Mouse (Mus musculus): ENCODE data around the gene Serpinb6a. TPM values are rescaled to one million over a fixed set of nuclear protein-coding genes. Genes with fewer than 3 reads are reported as not detected.
"Not testable (repeated sequence)": the region's sequence is repeated elsewhere in the genome, so short reads cannot be mapped to it uniquely, and the experiment has no call there.

Gene Serpinb6a
- total RNA-seq, 2 experiments from 2014 or later = 40.4 to 51.1 TPM

DNA sequence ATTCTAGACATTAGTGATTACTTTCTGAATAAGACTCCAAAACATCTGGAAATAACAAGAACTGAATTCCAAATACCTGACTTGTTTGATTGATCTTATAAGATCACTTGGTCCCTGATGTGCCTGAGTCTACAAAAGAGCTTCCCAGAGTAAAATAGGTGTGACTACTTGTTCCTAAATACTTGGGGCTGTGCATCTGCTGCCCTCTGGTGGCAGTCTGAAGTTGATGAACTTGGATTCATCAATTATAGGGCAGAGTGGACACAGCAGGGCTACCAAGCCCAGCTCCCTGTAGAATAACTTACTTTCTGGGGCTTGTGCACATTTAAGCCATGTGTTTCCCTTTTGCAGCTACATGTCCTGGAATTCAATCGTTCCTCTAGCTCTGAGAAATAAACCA, 7.4 kb downstream of the Serpinb6a start:
- peak; percentile 21 to 75 for DNase-seq (ENCODE audit: low spot score in 2 of 2)

DNA sequence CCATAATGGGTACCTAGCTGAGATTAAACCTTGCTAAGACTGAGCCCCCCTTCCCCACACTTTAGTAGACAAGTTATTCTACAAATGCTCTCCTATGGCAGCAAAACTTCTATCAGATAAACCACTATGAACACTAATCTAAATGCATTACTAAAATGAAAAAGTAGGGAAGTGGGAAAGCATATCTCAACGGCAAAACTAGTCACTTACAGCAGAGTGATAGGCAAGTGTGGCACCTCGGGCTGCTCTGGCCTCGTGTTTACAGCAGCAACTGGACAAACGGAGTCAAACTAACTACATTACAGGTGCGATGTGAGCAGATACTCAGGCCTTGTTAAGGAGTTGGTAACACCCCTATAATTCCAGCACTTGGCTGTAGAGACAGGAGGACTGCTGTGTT, 13.0 kb downstream of the Serpinb6a start:
- DNase-seq (ENCODE audit: low spot score in 2 of 2) = no peak

DNA sequence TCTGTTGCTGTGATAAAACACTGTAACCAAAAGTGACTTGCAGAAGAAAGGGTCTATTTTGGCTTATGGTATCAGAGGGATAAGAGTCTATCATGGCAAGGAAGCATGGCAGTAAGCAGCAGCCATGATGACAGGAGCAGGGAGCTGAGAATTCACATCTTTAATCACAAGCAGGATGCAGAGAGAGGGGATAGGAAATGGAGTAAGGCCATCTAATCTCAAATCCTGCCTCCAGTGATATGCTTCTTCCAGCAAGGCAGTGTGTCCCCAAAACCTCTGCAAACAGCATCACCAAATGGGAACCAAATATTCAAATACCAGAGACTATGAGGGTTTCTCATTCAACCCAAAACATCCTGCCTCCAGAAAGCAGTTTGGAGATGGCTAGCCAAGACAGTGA, 36.0 kb downstream of the Serpinb6a start:
- DNase-seq (ENCODE audit: low spot score in 2 of 2) = no peak

DNA sequence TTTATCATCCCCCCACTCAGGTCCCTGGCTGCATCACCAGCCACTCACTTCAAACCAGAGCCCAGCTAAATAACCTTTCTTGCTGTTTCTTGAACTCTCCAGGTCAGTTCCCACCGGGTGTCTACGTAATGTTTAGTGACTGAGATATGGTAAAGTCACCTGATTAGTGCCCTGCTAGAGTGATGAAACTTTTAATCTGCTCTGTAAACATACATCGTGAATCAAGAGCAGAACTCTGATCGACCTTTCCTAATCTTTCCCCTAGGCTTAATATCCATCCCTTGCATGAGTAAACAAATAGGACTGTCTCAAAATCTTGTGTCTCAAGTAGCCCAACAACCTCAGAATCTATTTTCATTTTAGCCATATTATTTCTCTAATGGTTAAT, 36.6 kb downstream of the Serpinb6a start:
- no peak for DNase-seq (ENCODE audit: low spot score in 2 of 2)

DNA sequence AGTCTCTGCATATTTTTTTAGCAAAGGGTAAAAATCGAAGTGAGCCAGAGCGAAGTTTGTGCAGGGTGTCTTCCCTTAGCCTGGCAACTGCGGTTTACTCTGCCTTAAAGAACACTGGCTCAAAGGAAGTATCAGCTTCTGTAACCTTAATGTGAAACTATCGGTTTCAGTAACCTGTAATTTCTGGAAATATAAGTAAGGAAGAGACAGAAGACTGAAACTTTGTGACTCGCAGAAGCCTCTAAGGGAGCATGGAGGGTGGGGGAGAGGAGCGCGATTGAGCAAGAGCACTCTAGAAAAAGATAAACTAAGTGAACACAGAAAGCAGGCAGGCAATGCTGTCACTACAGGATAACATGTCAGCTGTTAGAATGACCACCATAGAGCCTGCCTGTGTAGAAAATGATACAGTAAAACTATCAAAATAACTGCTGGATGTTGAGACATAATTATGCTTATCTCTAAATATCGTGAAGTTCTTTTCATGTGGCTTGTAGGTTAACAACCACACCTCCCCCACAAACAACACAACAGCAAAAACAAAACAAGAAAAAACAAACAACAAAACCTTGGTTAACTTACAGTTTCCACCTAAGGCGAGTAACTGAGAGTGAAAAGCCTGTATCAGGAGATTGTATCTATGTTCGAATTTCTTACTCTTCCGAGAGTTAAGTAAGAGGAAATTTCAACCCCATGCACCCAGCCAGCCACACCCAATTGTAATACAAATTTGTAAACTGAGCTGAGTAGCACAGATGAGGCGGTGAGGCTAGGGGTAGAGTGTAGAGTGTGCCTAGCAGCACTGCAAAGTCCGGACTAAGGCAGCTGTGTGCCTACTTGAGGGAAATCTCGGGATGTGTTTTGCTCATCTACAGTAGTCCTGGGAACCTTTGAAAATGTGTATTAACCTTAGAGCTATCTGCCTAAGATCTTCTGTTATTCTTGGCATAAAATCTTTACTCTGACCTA, 37.3 kb downstream of the Serpinb6a start:
- DNase-seq (ENCODE audit: low spot score in 2 of 2) = no peak

DNA sequence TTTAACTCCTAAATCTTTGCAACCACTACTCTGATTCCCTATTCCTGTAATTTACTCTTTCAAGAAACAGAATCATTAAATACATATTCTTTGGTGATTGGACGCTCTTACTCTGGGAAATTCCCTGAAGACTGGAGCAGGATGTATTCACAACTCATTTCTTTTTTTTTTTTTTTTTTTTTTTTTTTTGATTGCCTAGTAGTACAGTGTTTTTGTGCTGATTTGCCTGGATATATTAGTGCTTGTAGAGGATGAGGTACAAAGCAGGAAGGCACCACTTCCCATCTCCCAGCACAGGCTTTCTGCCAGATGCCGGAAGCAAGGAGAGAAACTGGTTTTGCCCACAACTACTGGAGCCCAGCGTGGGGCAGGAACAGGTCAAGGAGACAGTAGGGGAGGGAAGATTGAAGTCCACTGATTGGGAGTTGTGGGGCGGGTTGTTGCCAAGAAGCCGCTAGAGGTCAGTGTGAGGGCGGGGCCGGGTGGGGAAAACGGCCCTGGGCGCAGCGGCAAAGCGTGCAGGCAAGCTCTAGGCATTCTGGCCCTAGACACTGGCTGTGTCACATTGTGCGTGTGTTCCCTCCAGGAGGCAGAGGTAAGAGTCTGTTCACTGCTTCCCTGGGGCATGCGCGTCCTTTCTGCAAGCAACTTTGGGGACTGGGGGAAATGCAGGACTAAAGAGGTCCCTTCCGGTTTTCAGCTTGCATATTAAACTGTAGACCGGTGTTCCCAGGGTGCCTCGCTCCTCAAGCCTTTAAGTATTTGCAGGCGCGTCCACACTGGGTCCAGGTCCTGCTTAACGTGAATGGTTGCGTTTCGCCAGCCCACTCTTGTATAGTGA, 38.2 kb downstream of the Serpinb6a start, which contains the start of gene Nqo2:
Gene Nqo2, plus strand, starts transcription at position 482 of the 841 bp plus-strand sequence.
- peak; percentile 27 to 58 for DNase-seq (ENCODE audit: low spot score in 2 of 2)

DNA sequence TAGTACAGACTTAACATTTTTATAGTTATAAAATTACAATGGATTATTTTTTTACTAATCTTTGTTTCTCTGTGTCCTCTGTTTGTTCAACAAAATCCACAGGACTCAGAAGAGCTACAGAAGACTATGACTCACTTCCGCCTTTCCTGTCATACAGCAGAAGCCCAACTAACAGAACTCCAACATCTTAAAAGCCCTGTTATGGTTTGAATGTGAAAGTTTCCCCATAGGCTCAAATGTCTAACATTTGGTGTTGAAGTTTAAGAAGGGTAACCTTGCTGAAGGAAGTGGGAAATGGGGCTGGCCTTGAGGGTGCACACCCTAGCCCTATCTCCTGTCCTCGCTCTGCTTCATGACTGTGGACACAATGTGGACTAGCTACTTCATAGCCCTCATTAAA, 42.8 kb downstream of the Serpinb6a start:
- no peak for DNase-seq (ENCODE audit: low spot score in 2 of 2)

DNA sequence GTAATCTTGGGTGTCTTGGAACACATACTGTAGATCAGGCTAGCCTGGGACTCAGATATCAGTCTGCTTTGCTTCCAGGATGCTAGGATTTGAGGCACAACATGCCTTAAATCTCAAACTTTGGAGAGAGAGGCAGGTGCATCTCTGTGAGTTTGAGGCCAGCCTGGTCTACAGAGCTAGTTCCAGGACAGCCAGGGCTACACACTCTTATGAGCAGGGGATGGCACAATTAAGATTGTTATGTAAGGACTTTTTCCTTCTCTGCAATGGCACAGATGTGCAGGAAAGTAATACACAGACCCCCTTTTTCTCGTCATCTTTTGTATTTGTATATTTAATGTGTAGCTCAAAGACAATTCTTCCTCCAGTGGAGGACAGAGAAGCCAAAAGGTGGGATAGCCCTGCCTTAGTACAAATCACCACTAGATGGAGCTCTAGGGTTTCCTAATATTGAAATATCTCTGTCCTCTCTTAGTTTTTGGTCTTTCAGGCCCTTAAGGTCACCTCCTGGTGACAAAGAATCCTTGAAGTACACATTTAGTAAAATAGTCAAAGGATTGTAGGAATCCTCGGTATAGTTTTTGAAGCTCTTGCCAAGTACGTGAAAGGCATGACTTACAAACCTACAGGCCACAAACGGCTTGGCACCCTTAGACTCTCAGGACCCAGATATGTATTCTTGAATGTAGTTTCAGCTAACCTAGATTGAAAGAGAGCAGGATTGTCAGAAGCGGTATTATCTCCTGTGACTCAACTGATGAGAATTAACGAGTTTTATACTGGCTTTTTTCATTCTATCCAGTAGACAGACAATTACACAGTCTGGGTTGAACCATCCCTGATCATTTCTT, 45.8 kb downstream of the Serpinb6a start:
- peak in 1 of 2 experiments; percentile 55 for DNase-seq (ENCODE audit: low spot score in 2 of 2)

DNA sequence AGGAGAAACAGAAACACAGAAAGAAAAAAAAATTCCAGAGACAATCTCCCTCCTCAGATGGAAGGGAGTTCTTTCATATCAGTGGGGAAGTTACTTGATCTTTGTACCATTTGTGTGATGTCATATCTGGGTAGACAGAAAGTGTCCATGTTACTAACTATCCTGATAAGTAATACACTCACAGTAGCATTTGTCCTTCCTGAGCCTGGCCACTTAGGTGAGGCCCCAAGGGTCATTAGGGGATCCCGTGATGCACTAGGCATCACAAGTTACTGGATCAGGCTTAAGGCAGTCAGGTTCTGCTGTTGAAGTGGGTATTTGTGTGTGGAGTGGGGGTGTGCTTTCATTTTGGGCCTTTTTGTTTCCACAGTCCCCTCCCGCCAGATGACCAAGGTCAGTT, 49.6 kb downstream of the Serpinb6a start:
- DNase-seq (ENCODE audit: low spot score in 2 of 2) = no peak

DNA sequence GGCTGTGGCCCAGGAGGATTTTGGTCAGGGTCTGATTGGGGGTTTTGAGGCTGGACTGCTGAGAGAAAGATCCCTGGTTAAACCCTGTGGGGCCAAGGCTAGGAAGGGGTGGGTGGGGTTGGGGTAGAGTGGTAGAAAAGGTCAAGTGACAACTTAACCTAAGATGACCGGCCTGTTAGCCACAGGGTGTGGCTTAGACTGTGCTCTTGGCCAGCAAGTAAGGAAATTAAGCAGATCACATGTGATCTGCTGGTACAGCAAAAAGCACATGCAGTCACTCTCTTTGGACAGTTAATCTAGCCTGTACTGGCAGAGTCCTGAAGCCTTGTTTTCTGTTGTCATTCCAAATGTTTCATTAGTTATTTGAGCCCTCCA, 50.5 kb downstream of the Serpinb6a start:
- DNase-seq (ENCODE audit: low spot score in 2 of 2) = no peak

DNA sequence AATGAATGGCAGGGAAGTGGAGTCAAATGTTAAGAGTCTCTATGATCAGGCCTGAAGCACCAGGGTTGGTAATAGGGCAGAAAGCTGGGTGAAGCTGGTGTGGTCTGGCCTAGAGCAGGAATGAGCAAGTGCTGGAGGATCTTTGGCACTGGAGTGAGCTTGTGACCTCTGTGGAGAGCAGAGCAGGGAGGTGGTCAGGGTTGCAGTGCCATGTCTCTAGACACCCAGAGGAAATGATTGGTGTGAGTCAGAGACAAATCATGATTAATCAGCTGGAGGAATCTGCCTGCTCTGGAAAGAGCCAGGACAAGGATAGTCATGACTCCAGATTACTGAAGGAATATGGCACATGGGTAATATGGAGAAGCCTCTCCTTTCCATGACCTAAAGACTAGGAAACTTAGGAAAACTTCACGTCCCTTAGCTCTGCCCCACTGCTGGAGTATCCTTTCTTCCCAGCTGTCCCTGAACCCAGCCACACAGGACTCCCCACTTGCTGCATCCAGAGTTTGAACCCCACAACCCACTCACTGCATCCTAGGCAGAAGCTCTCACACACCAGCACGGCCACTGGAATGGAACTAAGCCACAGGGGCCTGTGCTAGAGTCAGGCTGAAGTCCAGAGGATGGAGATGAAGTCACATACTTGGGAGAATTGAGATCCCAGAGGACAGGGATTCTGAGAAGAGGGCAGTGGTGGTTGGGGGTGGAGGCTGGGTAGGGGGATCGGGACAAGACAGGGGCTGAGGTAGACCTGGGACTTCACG, 51.1 kb downstream of the Serpinb6a start:
- DNase-seq (ENCODE audit: low spot score in 2 of 2) = no peak

DNA sequence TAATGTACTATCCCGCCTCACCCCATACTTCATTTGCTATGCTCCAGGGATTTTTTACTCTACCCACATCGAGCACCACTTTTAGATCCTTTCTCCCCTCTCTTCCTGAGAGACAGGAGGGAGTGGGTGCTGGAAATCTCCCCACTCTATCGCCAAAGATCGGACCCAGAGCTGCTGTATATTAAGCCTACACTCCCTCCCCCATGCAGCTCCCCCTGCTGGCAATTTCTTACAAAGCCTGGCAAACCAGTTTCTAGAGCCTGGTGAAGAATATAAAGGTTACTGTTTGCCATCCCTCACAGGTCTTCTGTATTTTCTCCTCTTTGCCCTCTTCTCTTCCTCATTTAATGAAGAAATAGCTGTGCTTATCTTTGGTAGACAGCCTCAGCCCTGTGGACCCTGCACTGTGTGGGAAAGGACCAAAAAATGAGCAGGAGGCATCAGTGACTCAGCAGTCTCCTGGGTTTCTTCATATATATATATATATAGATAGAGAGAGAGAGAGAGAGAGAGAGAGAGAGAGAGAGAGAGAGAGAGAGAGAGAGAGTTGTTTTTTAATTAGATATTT, 60.3 kb downstream of the Serpinb6a start:
- peak in 1 of 2 experiments; percentile 17 for DNase-seq (ENCODE audit: low spot score in 2 of 2)

DNA sequence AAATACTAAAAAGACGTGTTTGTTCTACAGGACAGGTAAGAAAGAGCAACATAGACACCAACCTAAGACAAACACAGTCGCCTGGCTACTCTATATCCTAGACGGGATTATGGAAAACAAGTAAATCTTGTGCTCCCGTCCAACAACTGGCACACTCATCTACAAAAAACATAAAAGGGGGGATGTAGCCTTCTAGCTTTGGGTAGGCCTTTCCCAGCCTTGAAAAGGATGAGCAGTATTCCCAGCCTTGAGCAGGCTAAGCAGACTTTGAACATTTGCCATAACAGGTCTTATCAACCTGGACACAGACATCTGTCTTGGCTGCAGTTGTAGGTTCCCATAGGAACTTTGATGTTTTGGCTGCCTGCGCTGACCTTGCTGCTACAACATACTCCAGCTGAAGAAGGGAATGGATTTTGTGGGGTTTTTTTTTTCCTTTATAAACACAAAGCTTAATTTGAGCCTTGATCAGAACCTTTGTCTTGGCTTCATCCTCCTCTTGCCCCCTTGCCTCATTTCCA, 61.2 kb downstream of the Serpinb6a start:
- DNase-seq (ENCODE audit: low spot score in 2 of 2) = no peak

DNA sequence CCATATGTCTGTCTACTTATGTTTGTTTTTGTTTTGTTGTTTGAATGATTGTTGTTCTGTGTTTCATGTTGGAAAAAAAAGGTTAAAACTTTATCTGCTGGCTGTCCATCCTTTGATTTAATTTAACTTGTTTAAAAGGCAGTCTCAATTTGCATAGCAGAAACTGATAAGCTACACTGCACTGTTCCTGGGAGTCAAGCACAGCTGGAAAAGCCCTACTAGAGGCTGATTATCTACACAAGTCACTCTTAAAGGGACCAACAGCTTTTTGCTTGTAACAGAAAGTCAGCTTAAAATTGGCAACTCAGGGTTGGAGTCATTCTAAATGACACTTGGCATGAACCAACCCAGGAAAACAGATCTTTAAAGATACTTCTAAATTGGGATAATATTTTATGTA, 65.0 kb downstream of the Serpinb6a start:
- DNase-seq (ENCODE audit: low spot score in 2 of 2) = not testable (repeated sequence)

DNA sequence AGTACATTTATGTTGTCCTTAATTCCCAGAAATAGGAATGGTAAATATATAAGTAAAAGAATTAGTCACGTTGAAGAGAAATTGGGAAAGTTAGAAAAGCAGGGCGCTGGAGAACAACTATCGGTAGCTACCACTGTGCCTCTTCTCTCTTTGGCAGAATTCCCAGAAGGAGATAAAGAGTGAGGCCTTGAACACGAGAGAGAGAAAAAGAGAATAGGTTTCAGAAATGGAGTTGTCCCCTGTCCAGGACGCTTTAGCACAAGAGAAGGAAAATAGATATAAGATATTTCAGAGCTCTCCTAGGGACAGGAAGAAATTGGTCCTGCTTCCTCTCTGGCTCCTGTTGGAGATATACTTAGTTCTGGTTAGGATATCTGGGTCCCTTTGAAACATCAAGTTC, 65.4 kb downstream of the Serpinb6a start:
- no peak for DNase-seq (ENCODE audit: low spot score in 2 of 2)

DNA sequence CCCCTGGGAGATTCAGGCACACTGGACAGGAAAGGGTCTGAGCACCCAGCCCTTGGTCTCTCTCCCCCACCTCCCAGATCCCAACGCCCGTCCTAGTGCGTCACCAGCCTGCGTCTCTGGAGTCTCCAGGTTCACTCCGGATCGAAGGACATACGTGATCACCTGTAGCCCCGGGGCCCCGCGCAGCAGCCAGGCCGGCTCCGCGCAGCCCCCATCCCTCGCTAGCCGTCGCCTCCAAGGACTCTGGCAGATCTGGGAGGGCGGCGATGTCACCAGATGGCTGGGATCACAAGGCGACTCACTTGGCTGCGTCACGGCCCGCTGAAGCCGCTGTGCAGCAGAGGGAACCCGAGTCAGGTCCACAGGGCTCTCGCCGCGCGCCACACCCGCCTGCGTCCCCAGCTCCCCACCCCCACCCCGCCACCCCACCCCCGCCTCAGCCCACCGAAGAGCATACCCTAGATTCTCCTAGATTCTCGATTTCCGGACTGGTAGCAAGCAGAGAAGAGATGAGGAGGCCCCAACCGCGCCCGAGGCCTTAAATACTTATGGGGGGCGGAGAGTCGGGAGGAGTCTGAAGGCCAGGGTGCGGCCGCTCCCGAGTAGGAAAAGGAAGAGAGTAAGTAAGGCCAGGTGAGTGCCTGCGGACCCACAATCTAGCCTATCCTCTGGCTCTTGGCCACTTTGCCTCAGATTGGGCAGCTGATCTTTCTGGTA, 67.0 kb downstream of the Serpinb6a start:
- peak; percentile 35 to 59 for DNase-seq (ENCODE audit: low spot score in 2 of 2)

DNA sequence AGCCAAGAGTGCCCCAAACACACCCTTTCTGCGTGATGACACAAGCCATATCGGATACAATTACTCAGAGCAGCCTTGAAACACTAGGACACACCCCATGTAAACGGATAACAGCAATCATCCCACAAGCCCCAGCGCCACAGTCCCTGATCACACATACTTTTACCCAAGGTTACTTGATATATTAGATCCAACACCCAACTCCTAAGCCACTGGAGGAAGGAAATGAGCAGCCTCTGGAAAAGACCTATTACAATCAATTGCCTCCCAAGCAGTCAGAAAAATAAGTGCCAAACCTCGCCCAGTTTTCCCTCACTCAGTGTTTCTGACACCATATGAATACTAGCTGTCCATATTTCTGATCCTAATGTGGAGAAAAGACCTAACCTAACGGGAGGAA, 67.9 kb downstream of the Serpinb6a start:
- DNase-seq (ENCODE audit: low spot score in 2 of 2) = no peak

DNA sequence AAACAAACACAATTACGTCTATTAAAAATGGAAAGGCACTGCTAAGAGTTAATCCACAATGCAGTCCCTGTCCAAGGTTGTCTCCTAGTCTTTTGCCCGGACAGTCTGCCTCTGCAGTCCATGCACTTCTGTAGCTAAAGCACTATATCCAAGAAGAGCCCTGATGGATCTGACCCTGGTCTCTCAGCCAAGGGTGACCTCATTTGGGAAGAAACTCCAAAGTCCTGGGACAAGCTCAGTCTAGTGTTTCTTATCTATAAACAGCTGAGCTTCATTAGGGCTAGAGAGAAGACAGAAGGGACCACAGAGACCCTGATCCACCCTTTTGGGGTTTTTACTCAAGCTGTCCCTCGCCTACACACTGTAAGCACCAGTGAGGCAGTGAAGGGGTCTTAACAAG, 71.7 kb downstream of the Serpinb6a start:
- no peak for DNase-seq (ENCODE audit: low spot score in 2 of 2)

DNA sequence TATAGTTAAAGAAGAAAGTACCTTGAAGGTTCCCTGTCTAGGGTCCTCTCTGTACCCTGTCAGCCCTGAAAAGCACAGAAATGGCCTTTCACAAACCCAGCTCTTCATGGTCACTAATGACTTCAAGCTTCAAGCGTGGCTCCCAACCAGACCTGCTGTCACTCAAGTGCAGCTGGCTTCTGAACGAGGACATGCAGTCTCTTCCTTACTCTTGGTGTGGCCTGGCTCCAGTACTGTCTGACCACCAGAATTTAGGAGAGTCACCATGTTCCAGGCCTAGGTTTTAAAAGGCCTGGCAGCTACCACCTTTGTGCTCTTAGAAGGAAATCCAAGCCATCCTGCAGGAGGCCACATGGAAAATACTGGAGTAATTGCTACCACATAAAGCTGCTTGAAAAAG, 72.3 kb downstream of the Serpinb6a start:
- DNase-seq (ENCODE audit: low spot score in 2 of 2) = no peak
